Mouse (Mus musculus): ENCODE results near the gene Cish.

Cish gene

DNA sequence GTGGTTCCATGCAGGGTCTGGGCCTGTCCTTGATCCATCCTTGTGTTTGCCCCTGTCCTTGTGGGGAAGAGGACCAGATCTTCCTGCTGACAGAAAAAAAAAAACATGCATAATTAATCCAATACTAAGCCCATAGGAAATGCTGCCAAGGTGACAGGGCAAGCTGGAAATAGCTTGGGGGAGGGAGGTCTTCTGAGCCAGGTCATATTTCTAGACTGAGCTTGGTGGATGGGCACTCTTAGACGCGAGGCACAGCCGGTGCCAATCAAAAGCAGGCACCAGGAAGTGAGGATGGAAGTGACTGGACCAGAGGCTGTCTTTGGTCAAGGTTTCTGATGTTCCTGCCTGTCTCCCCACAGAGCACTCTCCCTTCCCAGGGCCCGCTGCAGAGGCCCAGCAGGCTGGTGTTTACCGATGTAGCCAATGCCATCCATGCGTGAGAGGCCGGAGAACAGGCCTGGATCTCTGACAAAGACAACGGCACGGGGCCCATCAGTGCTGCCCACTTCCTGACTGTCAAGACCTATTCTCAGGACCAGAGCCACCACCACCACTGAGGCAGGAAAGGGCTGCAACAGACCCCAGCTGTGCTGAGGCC is 51.9 kb downstream of the Cish start:
- no peak for DNase-seq (ENCODE audit: low spot score in 2 of 2)

DNA sequence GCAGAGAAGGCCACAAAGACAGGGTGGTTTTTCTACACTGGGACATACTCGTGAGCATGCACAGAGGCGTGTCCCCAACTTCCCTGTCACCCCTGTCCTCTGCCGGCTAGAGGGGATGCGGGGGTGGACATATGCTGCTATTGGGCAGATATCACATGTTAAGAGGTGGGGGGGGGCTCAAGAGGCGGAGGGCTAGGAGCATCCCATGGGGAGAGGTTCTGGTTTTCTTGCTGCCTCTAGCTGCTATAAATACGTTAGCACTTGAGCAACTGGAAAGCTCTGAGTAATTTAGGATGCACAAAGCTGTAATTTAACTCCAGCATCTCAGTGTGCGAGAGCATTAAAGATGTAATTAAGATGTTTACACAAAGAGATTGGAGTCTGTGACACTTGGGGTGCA is 53.5 kb downstream of the Cish start:
- DNase-seq (ENCODE audit: low spot score in 2 of 2): no peak

Data from right cerebral cortex, postnatal 36 days (tissue).